Mouse (Mus musculus) brown adipose tissue, adult 24 weeks (tissue): ENCODE data around the gene Nphp1. TPM values are rescaled to one million over a fixed set of nuclear protein-coding genes. Genes with fewer than 3 reads are reported as not detected.
A peak's percentile ranks its signal among the peaks of the same experiment; 100 is the strongest.

Experiments
- H3K27ac ChIP-seq: fragments of 200-500 bp; replicated peaks from 2 replicates; pipeline ENCODE4 v1.5.1; 2012; ENCODE audit warnings: low read depth, mild to moderate bottlenecking, low read length
- H3K4me1 ChIP-seq: fragments of 200-500 bp; 2 replicates; pipeline ENCODE4 v1.6.1; 2012; ENCODE audit warnings: low read length, mixed read lengths; ENCODE audit not compliant: control insufficient read depth, insufficient read depth, insufficient read length
- H3K4me3 ChIP-seq: fragments of 200-500 bp; 2 replicates; pipeline ENCODE4 v1.5.1; 2012; ENCODE audit warnings: low read depth, mild to moderate bottlenecking, low read length, moderate library complexity; ENCODE audit not compliant: insufficient read depth
- polyA plus RNA-seq: library from polyadenylated mRNA; stranded (reverse); fragments of >200 nt; gene quantifications from 2 replicates; pipeline ENCODE4 v1.2.4, GENCODE M21; 2012; ENCODE audit not compliant: missing spikeins, insufficient read depth, insufficient read length

Gene Nphp1
- polyA plus RNA-seq, 1 experiment = 28.2 TPM

- Histone ChIP-seq H3K4me1 (no peaks in the 10 kb centered on the region), H3K27ac (no peak overlapping the region), H3K4me3 (no peak overlapping the region)
Observed at GRCm38 (mm10) chr2:127760014-127760413, 28.7 kb downstream of the Nphp1 start.

- Histone ChIP-seq H3K27ac (no peak overlapping the region), H3K4me3 (no peak overlapping the region)
Observed at GRCm38 (mm10) chr2:127759157-127759880, 29.4 kb downstream of the Nphp1 start.

GRCm38 (mm10) chr2:127757171-127757570, 31.5 kb downstream of the Nphp1 start:
- Histone ChIP-seq H3K4me3 (no peak overlapping the region), H3K27ac (no peak overlapping the region), H3K4me1 (no peaks in the 10 kb centered on the region)

More at GRCm38 (mm10) chr2:127759157-127759880, 29.4 kb downstream of the Nphp1 start:
- no peaks in the 10 kb centered on the region for H3K4me1 ChIP-seq

GRCm38 (mm10) chr2:127754113-127754512, 34.6 kb downstream of the Nphp1 start:
- Histone ChIP-seq H3K27ac (no peak overlapping the region), H3K4me1 (0 out of 2 replicates have a peak, but pooled peaks cover 2% of the 10 kb centered on the region), H3K4me3 (no peak overlapping the region)

- Histone ChIP-seq H3K4me1 (0 out of 2 replicates have a peak, but pooled peaks cover 2% of the 10 kb centered on the region), H3K27ac (no peak overlapping the region), H3K4me3 (no peak overlapping the region)
Observed at GRCm38 (mm10) chr2:127751849-127752610, 36.7 kb downstream of the Nphp1 start.

GRCm38 (mm10) chr2:127749376-127749775, 39.3 kb downstream of the Nphp1 start:
- 0 out of 2 replicates have a peak, but pooled peaks cover 2% of the 10 kb centered on the region for H3K4me1 ChIP-seq
- H3K4me3 ChIP-seq = no peak overlapping the region
- peak overlapping the region; percentile 76 for H3K27ac ChIP-seq

- Histone ChIP-seq H3K27ac (no peak overlapping the region), H3K4me1 (0 out of 2 replicates have a peak, but pooled peaks cover 2% of the 10 kb centered on the region), H3K4me3 (no peak overlapping the region)
Observed at GRCm38 (mm10) chr2:127748316-127748715, 40.4 kb downstream of the Nphp1 start.

- Histone ChIP-seq H3K4me3 (no peak overlapping the region), H3K4me1 (no peaks in the 10 kb centered on the region; the same call in 1 of the 2 replicates), H3K27ac (no peak overlapping the region)
Observed at GRCm38 (mm10) chr2:127742637-127743036, 46.1 kb downstream of the Nphp1 start.

GRCm38 (mm10) chr2:127740756-127741519, 47.8 kb downstream of the Nphp1 start:
- no peak overlapping the region for H3K4me3 ChIP-seq
- peaks cover 3% of the 10 kb centered on the region for H3K4me1 ChIP-seq
- H3K27ac ChIP-seq = no peak overlapping the region

- Histone ChIP-seq H3K27ac (no peak overlapping the region), H3K4me1 (peaks cover 3% of the 10 kb centered on the region), H3K4me3 (no peak overlapping the region)
Observed at GRCm38 (mm10) chr2:127737885-127738284, 50.8 kb downstream of the Nphp1 start.

GRCm38 (mm10) chr2:127736631-127737209, 52.0 kb downstream of the Nphp1 start:
- H3K4me1 ChIP-seq = peaks cover 3% of the 10 kb centered on the region
- 0 out of 2 replicates have a peak overlapping the region, but pooled peaks have one; percentile 23 for H3K27ac ChIP-seq
- no peak overlapping the region for H3K4me3 ChIP-seq

- Histone ChIP-seq H3K4me1 (peaks cover 6% of the 10 kb centered on the region; the same call in 1 of the 2 replicates), H3K4me3 (no peak overlapping the region), H3K27ac (no peak overlapping the region)
Observed at GRCm38 (mm10) chr2:127735512-127736145, 53.1 kb downstream of the Nphp1 start.

GRCm38 (mm10) chr2:127734889-127735288, 53.8 kb downstream of the Nphp1 start:
- Histone ChIP-seq H3K4me3 (no peak overlapping the region), H3K27ac (no peak overlapping the region)

GRCm38 (mm10) chr2:127730301-127730997, 58.2 kb downstream of the Nphp1 start:
- Histone ChIP-seq H3K27ac (peak overlapping the region; percentile 83), H3K4me1 (peaks cover 15% of the 10 kb centered on the region), H3K4me3 (peak overlapping the region; percentile 61)

More at GRCm38 (mm10) chr2:127734889-127735288, 53.8 kb downstream of the Nphp1 start:
- peaks cover 12% of the 10 kb centered on the region; the same call in 1 of the 2 replicates for H3K4me1 ChIP-seq
